Mouse (Mus musculus): ENCODE data around the gene C1galt1.

Gene C1galt1

GRCm38 (mm10) chr6:7858586-7858985 is 13.9 kb downstream of the C1galt1 start:
- DNase-seq (ENCODE audit: low read depth in 2 of 2, low spot score in 2 of 2), result no peak

DNA sequence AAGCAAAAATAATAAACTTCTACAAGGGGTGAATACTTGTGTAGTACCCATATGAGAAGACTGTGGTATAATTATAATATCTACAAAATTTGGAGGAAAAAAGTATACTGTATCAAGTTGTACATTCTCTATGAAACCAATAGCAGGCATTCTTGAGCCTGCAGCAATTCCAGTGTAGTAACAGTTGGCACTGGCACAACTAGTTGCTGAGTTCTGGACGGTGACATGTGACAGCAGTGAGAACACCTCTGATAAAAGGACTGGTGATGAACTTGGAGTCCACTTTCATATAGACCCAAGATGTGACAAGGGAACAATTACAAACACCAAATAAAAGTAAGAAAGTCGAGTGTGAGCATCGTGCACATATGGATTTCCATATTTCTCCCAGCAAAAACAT is 14.5 kb downstream of the C1galt1 start:
- DNase-seq (ENCODE audit: low read depth in 2 of 2, low spot score in 2 of 2), result no peak

DNA sequence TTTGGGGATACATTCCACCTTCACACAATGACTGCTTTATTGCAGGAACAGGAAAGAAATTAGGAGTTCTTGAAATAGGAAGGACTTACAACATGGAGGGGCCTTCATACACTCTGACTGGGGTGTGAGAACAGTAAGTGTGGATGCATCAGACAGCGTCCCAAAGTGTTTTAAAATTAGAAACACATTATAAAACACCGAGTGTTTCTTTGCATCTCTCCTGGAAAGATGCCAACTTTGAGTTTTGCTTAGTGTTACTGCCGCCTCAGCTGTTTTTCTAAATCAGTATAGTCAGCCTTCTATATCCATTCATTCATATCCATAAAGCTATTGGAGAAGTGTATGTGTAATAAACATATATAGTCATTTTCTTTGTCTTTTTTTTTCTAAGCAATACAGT is 16.4 kb downstream of the C1galt1 start:
- no peak for DNase-seq (ENCODE audit: low read depth in 2 of 2, low spot score in 2 of 2)

GRCm38 (mm10) chr6:7863354-7863753 is 18.7 kb downstream of the C1galt1 start:
- no peak for DNase-seq (ENCODE audit: low read depth in 2 of 2, low spot score in 2 of 2)

DNA sequence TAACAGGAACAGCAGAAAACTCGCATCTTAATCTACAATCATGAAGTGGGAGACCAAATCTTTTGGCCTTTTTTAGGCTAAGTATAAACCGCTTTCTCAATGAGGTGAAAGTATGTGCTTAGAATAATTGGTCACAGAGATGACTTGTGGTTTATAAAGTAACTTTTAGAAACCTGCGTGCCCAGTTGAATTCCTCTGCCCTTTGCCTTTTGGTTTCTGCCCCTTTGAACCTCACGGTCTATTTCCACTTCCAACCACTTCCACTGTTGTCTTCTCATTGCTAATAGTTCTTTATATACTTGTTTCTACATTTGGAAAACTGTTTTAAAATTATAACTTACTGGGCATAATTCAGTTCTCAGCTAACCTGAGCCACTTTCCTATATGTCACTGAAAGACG is 32.2 kb downstream of the C1galt1 start:
- DNase-seq (ENCODE audit: low read depth in 2 of 2, low spot score in 2 of 2), result no peak

DNA sequence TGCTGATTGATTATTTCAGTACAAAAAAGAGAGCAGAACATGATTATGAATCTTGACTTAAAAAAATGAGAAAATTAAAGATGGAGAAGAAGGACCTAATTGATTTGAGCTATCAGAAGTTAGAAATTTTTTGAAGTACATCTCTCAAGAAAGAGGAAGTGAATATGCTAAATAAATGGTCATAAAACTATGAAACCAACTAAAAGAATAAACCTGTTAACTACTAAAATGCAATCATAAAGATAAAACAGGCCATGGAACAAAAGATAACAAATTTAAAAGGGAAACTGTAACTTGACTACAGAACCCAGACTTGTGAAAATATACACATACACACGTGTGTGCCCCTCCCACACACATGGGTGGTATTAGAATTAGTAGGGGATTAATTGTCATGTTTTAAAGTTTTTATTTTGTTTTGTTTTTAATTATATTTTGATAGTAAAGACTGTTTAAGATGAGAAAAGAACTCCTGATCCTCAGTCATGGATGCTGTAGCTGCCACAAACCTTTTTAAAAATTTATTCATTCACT is 37.0 kb downstream of the C1galt1 start:
- DNase-seq (ENCODE audit: low read depth in 2 of 2, low spot score in 2 of 2), result no peak

DNA sequence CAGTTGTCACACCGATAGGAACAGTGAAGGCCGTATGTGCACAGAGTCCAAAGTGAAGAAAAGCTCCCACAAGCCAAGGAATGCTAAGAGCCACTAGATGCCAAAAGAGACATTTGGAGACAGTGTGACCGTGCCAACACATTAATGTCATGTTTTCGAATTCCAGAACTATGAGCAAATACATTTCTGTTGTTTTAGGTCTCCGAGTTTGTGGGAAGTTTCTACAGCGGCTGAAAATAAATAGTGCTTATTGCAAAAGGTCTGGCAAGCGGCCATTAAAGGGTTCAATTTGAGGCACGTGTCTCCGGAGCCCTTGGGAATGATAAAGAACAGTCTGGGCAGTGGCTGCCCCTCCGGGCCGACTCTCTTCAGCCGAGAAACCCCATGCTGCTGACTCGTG is 37.9 kb downstream of the C1galt1 start:
- no peak for DNase-seq (ENCODE audit: low read depth in 2 of 2, low spot score in 2 of 2)

GRCm38 (mm10) chr6:7885994-7886684 is 41.5 kb downstream of the C1galt1 start:
- DNase-seq (ENCODE audit: low read depth in 2 of 2, low spot score in 2 of 2), result no peak

DNA sequence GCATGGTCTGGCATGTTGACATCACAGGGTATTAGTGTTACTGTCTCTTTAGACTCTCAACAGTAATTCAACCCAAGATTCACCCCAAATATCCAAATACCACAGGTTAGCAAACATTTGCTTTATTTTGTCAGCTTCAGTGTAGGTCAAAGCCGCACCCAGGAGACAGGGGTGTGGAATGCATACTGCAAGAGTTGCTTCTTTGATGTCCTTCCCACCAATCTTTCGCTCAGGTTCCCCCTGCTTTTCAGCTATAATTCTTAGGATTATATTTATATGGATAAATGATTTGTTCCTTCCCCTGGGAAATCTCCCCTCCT is 42.0 kb downstream of the C1galt1 start:
- no peak for DNase-seq (ENCODE audit: low read depth in 2 of 2, low spot score in 2 of 2)

- no peak for DNase-seq (ENCODE audit: low read depth in 2 of 2, low spot score in 2 of 2)
Measured at GRCm38 (mm10) chr6:7896339-7896738, 51.7 kb downstream of the C1galt1 start.

DNA sequence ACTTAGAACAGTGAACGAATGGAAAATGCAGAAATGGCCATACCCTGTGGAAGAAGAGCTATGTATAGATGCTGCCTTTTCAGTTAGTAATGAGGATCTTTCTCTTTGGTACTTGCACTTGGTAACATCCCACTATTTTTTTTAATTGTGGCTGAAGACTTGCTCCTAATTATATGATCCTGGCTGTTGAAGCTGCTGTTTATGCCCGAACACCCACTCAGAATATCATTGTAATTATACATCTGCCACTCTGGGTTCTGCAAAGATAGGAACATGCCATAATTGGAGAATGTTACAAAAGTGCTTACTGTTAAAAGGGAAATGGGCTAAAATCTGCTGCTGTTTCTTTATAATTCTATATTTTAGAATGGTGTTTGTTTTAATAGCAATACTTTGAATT is 67.4 kb downstream of the C1galt1 start:
- no peak for DNase-seq (ENCODE audit: low read depth in 2 of 2, low spot score in 2 of 2)

All from CD8-positive naive resting alpha-beta T cell, adult 2 months (primary cell).